8 mouse cellular contexts compared by ENCODE assay signal in the genomic region with DNA sequence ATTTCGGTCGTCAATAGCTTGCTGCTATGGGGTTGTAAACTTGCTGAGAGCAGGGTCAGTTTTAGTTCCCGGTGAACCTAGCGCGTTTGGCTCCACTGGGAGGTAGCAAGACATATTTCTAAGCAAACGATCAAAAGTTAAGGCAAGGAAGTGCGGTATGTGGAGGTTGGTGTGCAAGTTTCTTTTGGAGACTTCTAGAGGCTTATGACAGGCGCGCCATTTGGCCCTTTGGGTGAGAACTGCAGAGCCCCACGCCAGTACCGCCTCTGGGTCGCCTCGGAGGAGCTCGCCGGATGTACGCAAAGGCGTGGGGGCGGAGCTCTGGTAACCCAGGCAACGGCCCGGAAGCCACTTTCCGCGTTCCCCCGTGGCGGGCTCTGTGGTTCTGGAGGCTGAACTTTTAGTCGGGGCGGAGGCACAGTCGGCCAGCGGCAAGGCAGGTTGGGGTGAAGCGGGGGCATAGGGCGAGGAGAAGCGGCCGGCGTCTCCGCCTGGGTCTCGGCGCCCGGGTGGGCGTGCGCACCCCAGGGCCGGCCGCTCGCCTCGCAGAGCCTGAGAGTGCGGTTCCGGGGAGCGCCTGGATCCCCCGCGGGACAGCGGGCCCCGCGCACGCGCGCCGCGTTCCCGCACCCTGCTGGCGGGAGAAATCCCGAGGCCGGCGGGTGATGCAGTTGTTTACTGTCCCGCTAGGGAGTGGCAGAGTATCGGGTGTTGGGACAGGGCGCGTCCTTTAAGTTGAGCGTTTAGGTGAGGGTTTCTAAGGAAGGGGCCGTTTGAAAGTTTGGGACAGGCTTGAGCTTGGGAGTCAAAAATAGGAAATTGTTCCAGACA. TPM values are rescaled to one million over a fixed set of nuclear protein-coding genes. Genes with fewer than 3 reads are reported as not detected.
DNase-seq lines count a peak whose midpoint lies in the region; ATAC-seq and TF ChIP-seq lines count a peak whose summit lies in the region.

TSS of gene Spice1 (plus strand) at position 51 of the 831 bp plus-strand sequence.

- peak within 1 kb of the TSS; percentile 60 to 84 for H3K4me3 ChIP-seq in MEL (ENCODE audit: control insufficient read depth in 1 of 2, insufficient read depth in 1 of 2, low read depth in 2 of 2, low read length in 2 of 2)
- peak within 1 kb of the TSS; percentile 82 for H3K4me3 ChIP-seq in cerebellum, adult 2 months (replicated peaks; ENCODE audit: insufficient read depth, low read depth, low read length)
- peak within 1 kb of the TSS; percentile 75 for H3K4me3 ChIP-seq in forebrain, postnatal 0 days (ENCODE audit: low read depth, low read length)
- H3K4me3 ChIP-seq in lung, postnatal 0 days (ENCODE audit: low read depth, low read length): peak within 1 kb of the TSS; percentile 79

- TF ChIP-seq CTCF in MEL (IDR thresholded peaks at IDR 0.05 in 2 of 3, conservative IDR thresholded peaks at IDR 0.05 in 1 of 3; ENCODE audit: control insufficient read depth in 1 of 3, insufficient read depth in 1 of 3, low read depth in 2 of 3, low read length in 3 of 3, poor library complexity in 1 of 3, severe bottlenecking in 1 of 3): peak in 2 of 3 experiments; percentile 27 to 30; a peak in 3 of 6 replicates
- TF ChIP-seq CTCF in cerebellum, adult 2 months (IDR thresholded peaks at IDR 0.05; ENCODE audit: borderline replicate concordance, insufficient read depth, low read depth, low read length): peak; percentile 35; the same call in 1 of the 2 replicates
- TF ChIP-seq CTCF in forebrain, postnatal 0 days (IDR thresholded peaks at IDR 0.05; ENCODE audit: low read depth): peak; percentile 63
- peak; percentile 74 for TF ChIP-seq CTCF in lung, postnatal 0 days (IDR thresholded peaks at IDR 0.05)

- peak; percentile 65 to 85; a peak in 3 of 4 replicates for TF ChIP-seq POLR2A in MEL (IDR thresholded peaks at IDR 0.05; ENCODE audit: control insufficient read depth in 1 of 2, insufficient read depth in 1 of 2, low read depth in 1 of 2, low read length in 2 of 2, poor library complexity in 1 of 2)
- peak; percentile 88 for TF ChIP-seq POLR2A in cerebellum, adult 2 months (IDR thresholded peaks at IDR 0.05; ENCODE audit: borderline replicate concordance, insufficient read depth, low read length)

- H3K27me3 ChIP-seq in MEL (ENCODE audit: control insufficient read depth in 1 of 2, insufficient read depth in 2 of 2, low read length in 2 of 2): no peaks in the 10 kb centered on the region
- no peaks in the 10 kb centered on the region for H3K27me3 ChIP-seq in cerebellum, adult 2 months (ENCODE audit: control insufficient read depth, insufficient read depth, low read length)
- no peaks in the 10 kb centered on the region for H3K27me3 ChIP-seq in forebrain, postnatal 0 days (ENCODE audit: insufficient read depth, low read length)
- H3K27me3 ChIP-seq in lung, postnatal 0 days (replicated peaks; ENCODE audit: insufficient read depth, low read length): no peaks in the 10 kb centered on the region

- H3K9ac ChIP-seq in MEL (ENCODE audit: control insufficient read depth, low read depth, low read length, poor library complexity, severe bottlenecking): peak within 1 kb of the TSS; percentile 73
- peak within 1 kb of the TSS; percentile 55 for H3K9ac ChIP-seq in forebrain, postnatal 0 days
- H3K9ac ChIP-seq in lung, postnatal 0 days (replicated peaks; ENCODE audit: low read depth): peak within 1 kb of the TSS; percentile 62

- peak within 1 kb of the TSS; percentile 51 for H3K4me2 ChIP-seq in forebrain, postnatal 0 days (ENCODE audit: low read depth)
- H3K4me2 ChIP-seq in lung, postnatal 0 days (replicated peaks; ENCODE audit: low read depth, low read length): peak within 1 kb of the TSS; percentile 60

- peaks cover 0 to 25% of the 10 kb centered on the region in 2 experiments; a peak in 2 of 4 replicates for H3K36me3 ChIP-seq in MEL (ENCODE audit: control insufficient read depth in 1 of 2, insufficient read depth in 2 of 2, low read length in 2 of 2)
- H3K36me3 ChIP-seq in forebrain, postnatal 0 days (ENCODE audit: insufficient read depth): no peaks in the 10 kb centered on the region
- H3K36me3 ChIP-seq in lung, postnatal 0 days (ENCODE audit: insufficient read depth, low read length): no peaks in the 10 kb centered on the region

- TF ChIP-seq RAD21 in MEL (IDR thresholded peaks at IDR 0.05; ENCODE audit: low read depth, low read length): peak; percentile 8

- H3K27ac ChIP-seq in MEL (ENCODE audit: control insufficient read depth, low read depth, low read length): peak within 1 kb of the TSS; percentile 56
- H3K27ac ChIP-seq in cerebellum, adult 2 months (ENCODE audit: insufficient read depth, low read length): peak within 1 kb of the TSS; percentile 9; the same call in 1 of the 2 replicates
- H3K27ac ChIP-seq in forebrain, postnatal 0 days (ENCODE audit: low read depth, low read length): peak within 1 kb of the TSS; percentile 72
- peak within 1 kb of the TSS; percentile 96 for H3K27ac ChIP-seq in lung, postnatal 0 days (ENCODE audit: low read length)

- peak; percentile 94 for DNase-seq in MEL (ENCODE audit: low read depth, low spot score)
- peak; percentile 93 for DNase-seq in cerebellum, adult 2 months
- peak; percentile 92 for DNase-seq in forebrain, postnatal 0 days
- DNase-seq in layer of hippocampus, adult 9-11 months: peak; percentile 90
- peak; percentile 96 for DNase-seq in lung, postnatal 0 days (ENCODE audit: low spot score)
- peak; percentile 91 for DNase-seq in ovary, postnatal 14 days (ENCODE audit: low spot score)
- DNase-seq in thymus, postnatal 14 days: peak; percentile 97

- ATAC-seq in forebrain, postnatal 0 days: peak; percentile 100
- peak; percentile 98 to 99 for ATAC-seq in hematopoietic stem cell, adult 5-6 weeks (replicated peaks in 1 of 2; ENCODE audit: insufficient read depth in 1 of 2, low FRiP score in 2 of 2, low TSS enrichment in 1 of 2, low read depth in 1 of 2, poor library complexity in 2 of 2, severe bottlenecking in 2 of 2)
- ATAC-seq in lung, postnatal 0 days: peak; percentile 99

- peaks cover 7 to 21% of the 10 kb centered on the region in 2 experiments for H3K4me1 ChIP-seq in MEL (ENCODE audit: control insufficient read depth in 1 of 2, insufficient read depth in 2 of 2, low read length in 2 of 2)
- H3K4me1 ChIP-seq in cerebellum, adult 2 months (ENCODE audit: control insufficient read depth, insufficient read depth, low read length): no peaks in the 10 kb centered on the region; the same call in 1 of the 2 replicates
- H3K4me1 ChIP-seq in forebrain, postnatal 0 days (ENCODE audit: insufficient read depth): no peaks in the 10 kb centered on the region
- no peaks in the 10 kb centered on the region for H3K4me1 ChIP-seq in lung, postnatal 0 days (ENCODE audit: insufficient read depth, low read depth, low read length)

- no peak for TF ChIP-seq EP300 in MEL (IDR thresholded peaks at IDR 0.05; ENCODE audit: low read depth in 1 of 2, low read length in 2 of 2)
- no peak; the same call in 1 of the 2 replicates for TF ChIP-seq EP300 in lung, postnatal 0 days (IDR thresholded peaks at IDR 0.05)

- no peaks in the 10 kb centered on the region; the same call in 1 of the 2 replicates for H3K79me2 ChIP-seq in MEL (ENCODE audit: control insufficient read depth, insufficient read depth, low read length, poor library complexity)

- no peaks in the 10 kb centered on the region for H3K9me3 ChIP-seq in MEL (replicated peaks; ENCODE audit: insufficient read depth, low read length)
- no peaks in the 10 kb centered on the region for H3K9me3 ChIP-seq in forebrain, postnatal 0 days (ENCODE audit: low read length)
- no peaks in the 10 kb centered on the region for H3K9me3 ChIP-seq in lung, postnatal 0 days (ENCODE audit: low read length)

- under 1% methylated on average over 67 of the region's 67 CpGs for whole genome bisulfite sequencing in cerebellum, adult 2 months
- WGBS in forebrain, postnatal 0 days: 3% methylated on average over 63 of the region's 67 CpGs
- under 1% methylated on average over 64 of the region's 67 CpGs for WGBS in lung, postnatal 0 days

TF ChIP-seq in MEL, 35 proteins besides CTCF, POLR2A, EP300 and RAD21 (continues in another document):
- peak; percentile 71; the same call in 1 of the 2 replicates for TF ChIP-seq E2F4 (IDR thresholded peaks at IDR 0.05; ENCODE audit: borderline replicate concordance, low read depth, low read length)
- TF ChIP-seq MAFK (IDR thresholded peaks at IDR 0.05; ENCODE audit: borderline replicate concordance, low read depth, low read length): no peak
- no peak for TF ChIP-seq ZC3H11A (IDR thresholded peaks at IDR 0.05; ENCODE audit: low read depth, low read length)
- TF ChIP-seq MAZ (IDR thresholded peaks at IDR 0.05; ENCODE audit: low read depth, low read length): no peak
- TF ChIP-seq USF2 (IDR thresholded peaks at IDR 0.05; ENCODE audit: borderline replicate concordance in 1 of 2, insufficient read depth in 1 of 2, low read depth in 1 of 2, low read length in 2 of 2): no peak
- TF ChIP-seq MYC (IDR thresholded peaks at IDR 0.05; ENCODE audit: low read depth, low read length): 0 out of 2 replicates have a peak, but pooled peaks have one; percentile 33
- TF ChIP-seq NRF1 (IDR thresholded peaks at IDR 0.05; ENCODE audit: insufficient read depth, low read depth, low read length, poor library complexity, severe bottlenecking): peak; percentile 75
- 0 out of 2 replicates have a peak, but pooled peaks have one; percentile 35 for TF ChIP-seq MAX (IDR thresholded peaks at IDR 0.05; ENCODE audit: low read length)
- TF ChIP-seq USF1 (IDR thresholded peaks at IDR 0.05; ENCODE audit: low read depth, low read length): no peak
- TF ChIP-seq ZNF384 (IDR thresholded peaks at IDR 0.05; ENCODE audit: low read depth, low read length): no peak
- TF ChIP-seq GABPA (IDR thresholded peaks at IDR 0.05; ENCODE audit: low read depth, low read length): no peak
- TF ChIP-seq ZKSCAN1 (IDR thresholded peaks at IDR 0.05; ENCODE audit: low read depth, low read length): no peak
- TF ChIP-seq SMC3 (IDR thresholded peaks at IDR 0.05; ENCODE audit: low read depth, low read length): no peak
- peak; percentile 69; the same call in 1 of the 2 replicates for TF ChIP-seq POLR2AphosphoS2 (IDR thresholded peaks at IDR 0.05; ENCODE audit: low read length)
- TF ChIP-seq KAT2A (conservative IDR thresholded peaks at IDR 0.05; ENCODE audit: low read depth, low read length): no peak
- 0 out of 2 replicates have a peak, but pooled peaks have one; percentile 57 for TF ChIP-seq ZMIZ1 (IDR thresholded peaks at IDR 0.05; ENCODE audit: low read depth, low read length)

RNA-seq across cellular contexts. Expression of gene Spice1, which starts in this region (rescaled TPM):
- 14.4 and 14.8 TPM in 2 replicates for total RNA-seq in MEL (2012; rRNA removed)
- 10 to 100 TPM in 1 of 2 experiments, not detected in 1; 24.1 TPM for polyA plus RNA-seq in MEL (2012; ENCODE audit: insufficient read depth in 1 of 2, insufficient read length in 2 of 2, low read depth in 1 of 2, low replicate concordance in 2 of 2, missing spikeins in 1 of 2)
- 14.9 and 19.8 TPM in 2 replicates for polyA plus RNA-seq in cerebellum, adult 2 months (2012; rRNA removed)
- total RNA-seq in forebrain, postnatal 0 days (2014; rRNA removed): 13.2 and 14.5 TPM in 2 replicates
- polyA plus RNA-seq in forebrain, postnatal 0 days (2015; fragmentation: Nextera tagmentation; extraction: Ambion mirVana): 7.1 and 12.0 TPM in 2 replicates
- 27.3 and 39.1 TPM in 2 replicates for total RNA-seq in hematopoietic stem cell, adult 5-6 weeks (2017)
- polyA plus RNA-seq in lung, postnatal 0 days (2015; fragmentation: Nextera tagmentation; extraction: Ambion mirVana): 15.4 and 17.5 TPM in 2 replicates

Comparison
In these comparisons a context has a peak if more than half of its experiments do, and no peak if none do; other contexts are left out.
1. Peak in every context shown above with its lines: DNase-seq, ATAC-seq, H3K4me3 ChIP-seq and H3K27ac ChIP-seq.
2. H3K27ac ChIP-seq: peak in every context shown above with its lines; median percentile 96 in lung, postnatal 0 days; 72 in forebrain, postnatal 0 days; 56 in MEL; 9 in cerebellum, adult 2 months.